Comparison of ENCODE assay signal across 24 mouse cellular contexts in genomic region chr5:145422287-145422686, GRCm38 (mm10). TPM values are rescaled to one million over a fixed set of nuclear protein-coding genes. Genes with fewer than 3 reads are reported as not detected.
"Had no signal": no experiment of that assay in that cellular context is flagged by ENCODE, and none has a peak within 500 bp of the region (broad histone marks: within the 10 kb centered on the region; RNA-seq: fewer than 3 reads in every experiment).

No protein-coding gene starts in this region.

- H3K27ac ChIP-seq: neural tube, embryonic 13.5 days; neural tube, embryonic 15.5 days; stomach, embryonic 15.5 days; stomach, postnatal 0 days had no signal

- H3K4me1 ChIP-seq: neural tube, embryonic 13.5 days; neural tube, embryonic 15.5 days; stomach, embryonic 15.5 days had no signal

- DNase-seq: retina, postnatal 1 day; right cerebral cortex, adult 18-20 months; right cerebral cortex, postnatal 14 days; right cerebral cortex, postnatal 25 days; right cerebral cortex, postnatal 4 days; spleen, adult 18-20 months; thymus, adult 18-20 months; thymus, adult 2 months; thymus, postnatal 14 days; thymus, postnatal 25 days; thymus, postnatal 36 days; thymus, postnatal 4 days had no signal

- H3K4me2 ChIP-seq: neural tube, embryonic 13.5 days; neural tube, embryonic 15.5 days; stomach, embryonic 15.5 days had no signal

- H3K27me3 ChIP-seq: neural tube, embryonic 13.5 days; neural tube, embryonic 15.5 days; stomach, embryonic 15.5 days had no signal

- H3K9me3 ChIP-seq: stomach, embryonic 15.5 days had no signal

- H3K9ac ChIP-seq: neural tube, embryonic 13.5 days; neural tube, embryonic 15.5 days; stomach, embryonic 15.5 days had no signal

- H3K36me3 ChIP-seq: neural tube, embryonic 13.5 days; neural tube, embryonic 15.5 days; stomach, embryonic 15.5 days had no signal

- H3K4me3 ChIP-seq: neural tube, embryonic 13.5 days; neural tube, embryonic 15.5 days; stomach, embryonic 15.5 days had no signal

RNA-seq across cellular contexts. Expression of gene Cyp3a16, which starts 47.2 kb away (rescaled TPM):
- total RNA-seq: neutrophil, adult 5-6 weeks had no signal
- polyA plus RNA-seq: neural tube, embryonic 13.5 days; neural tube, embryonic 14.5 days; neural tube, embryonic 15.5 days; small intestine, adult 2 months; spleen, adult 2 months; stomach, embryonic 14.5 days; testis, adult 2 months; thymus, adult 2 months; thymus, postnatal 0 days; urinary bladder, adult 2 months had no signal
